Mouse (Mus musculus): Measurements from ENCODE around the gene Wdr6.

Gene Wdr6

GRCm38 (mm10) chr9:108525400-108525799 is 53.1 kb downstream of the Wdr6 start:
- no peak for DNase-seq (ENCODE audit: low read depth in 2 of 2, low spot score in 2 of 2)

GRCm38 (mm10) chr9:108523341-108523740 is 55.2 kb downstream of the Wdr6 start:
- DNase-seq (ENCODE audit: low read depth in 2 of 2, low spot score in 2 of 2): no peak
